7 mouse cellular contexts compared by ENCODE assay signal in the genomic region with DNA sequence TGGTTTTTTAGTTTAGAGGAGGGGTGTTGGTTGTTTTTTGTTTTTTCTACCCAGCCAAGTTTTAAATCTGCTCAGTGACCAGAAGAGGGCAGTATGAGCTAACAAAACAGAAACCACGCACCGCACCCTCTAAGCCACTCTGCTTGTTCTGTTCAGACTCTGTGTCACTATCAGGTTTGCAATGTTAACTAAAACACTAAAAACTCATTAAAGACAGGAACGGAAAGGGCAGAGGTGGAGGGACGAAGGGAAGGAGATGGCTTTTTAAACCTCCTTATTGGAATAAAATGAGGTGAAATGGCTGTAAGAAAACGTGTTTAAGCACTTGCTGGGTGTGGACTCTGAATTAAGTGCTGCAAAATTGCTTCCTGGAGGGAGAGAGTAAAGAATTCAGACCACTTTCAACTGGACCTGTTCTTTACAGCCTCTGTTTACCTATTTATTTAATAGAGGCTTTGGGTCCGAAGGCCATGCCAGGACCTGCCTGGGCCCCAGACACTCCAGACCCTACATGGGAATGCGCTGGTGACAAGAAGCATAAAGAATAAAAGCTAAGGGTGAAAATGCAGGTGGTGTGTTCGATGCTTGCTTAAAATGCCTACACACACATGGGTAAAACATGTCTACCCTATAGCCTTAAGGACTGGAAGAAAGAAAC.
A peak's percentile ranks its signal among the peaks of the same experiment; 100 is the strongest.
DNase-seq lines count a peak whose midpoint lies in the region; ATAC-seq and TF ChIP-seq lines count a peak whose summit lies in the region.

No protein-coding gene starts in this region.

- H3K27me3 ChIP-seq in ES-Bruce4 (ENCODE audit: control insufficient read depth, insufficient read depth, low read length, poor library complexity, severe bottlenecking), result no peaks in the 10 kb centered on the region
- H3K27me3 ChIP-seq in lung, postnatal 0 days (replicated peaks; ENCODE audit: insufficient read depth, low read length), result no peaks in the 10 kb centered on the region

- peak; percentile 68 for DNase-seq in adipocyte (ENCODE audit: low spot score)
- DNase-seq in embryo, embryonic 10 days (ENCODE audit: low spot score), result peak; percentile 80
- DNase-seq in heart, postnatal 10 days, result peak; percentile 47 to 64
- DNase-seq in kidney, postnatal 36 days, result peak; percentile 50 to 53
- peak; percentile 84 for DNase-seq in lung, postnatal 0 days (ENCODE audit: low spot score)
- peak; percentile 56 for DNase-seq in retina, adult 2 months (ENCODE audit: low read depth, low spot score)

- no peak overlapping the region for H3K4me2 ChIP-seq in lung, postnatal 0 days (replicated peaks; ENCODE audit: low read depth, low read length)

- TF ChIP-seq CTCF in ES-Bruce4 (IDR thresholded peaks at IDR 0.05; ENCODE audit: low read depth, low read length), result peak; percentile 46
- peak; percentile 77 for TF ChIP-seq CTCF in lung, postnatal 0 days (IDR thresholded peaks at IDR 0.05)

- no peak overlapping the region for H3K4me3 ChIP-seq in ES-Bruce4 (ENCODE audit: low read depth, low read length)
- H3K4me3 ChIP-seq in lung, postnatal 0 days (ENCODE audit: low read depth, low read length), result no peak overlapping the region

- no peak for TF ChIP-seq EP300 in ES-Bruce4 (IDR thresholded peaks at IDR 0.05; ENCODE audit: insufficient read depth, low read depth, low read length)
- TF ChIP-seq EP300 in lung, postnatal 0 days (IDR thresholded peaks at IDR 0.05), result no peak

- no peak for TF ChIP-seq POLR2A in ES-Bruce4 (IDR thresholded peaks at IDR 0.05; ENCODE audit: insufficient read depth, low read length)

- no peaks in the 10 kb centered on the region for H3K9me3 ChIP-seq in ES-Bruce4 (replicated peaks; ENCODE audit: control insufficient read depth, insufficient read depth, low read length, poor library complexity, severe bottlenecking)
- H3K9me3 ChIP-seq in lung, postnatal 0 days (ENCODE audit: low read length), result no peaks in the 10 kb centered on the region

- peak; percentile 65 for ATAC-seq in lung, postnatal 0 days

- intact Hi-C loops in heart, postnatal 10 days (cut with DNase I), result loop anchor here (1.0 to 5.0 kb wide), 5 partner anchors 277 to 667 kb away; a partner anchor contains a TSS

- no peak overlapping the region for H3K9ac ChIP-seq in ES-Bruce4 (ENCODE audit: low read depth, poor library complexity, severe bottlenecking)
- H3K9ac ChIP-seq in lung, postnatal 0 days (replicated peaks; ENCODE audit: low read depth), result no peak overlapping the region

- H3K36me3 ChIP-seq in ES-Bruce4 (ENCODE audit: control insufficient read depth, insufficient read depth, low read length, poor library complexity, severe bottlenecking), result no peaks in the 10 kb centered on the region
- H3K36me3 ChIP-seq in lung, postnatal 0 days (ENCODE audit: insufficient read depth, low read length), result no peaks in the 10 kb centered on the region

- 25% methylated on average over 8 of the region's 8 CpGs for WGBS in lung, postnatal 0 days

- no peak overlapping the region for H3K27ac ChIP-seq in ES-Bruce4 (ENCODE audit: insufficient read depth, low read length)
- no peak overlapping the region for H3K27ac ChIP-seq in lung, postnatal 0 days (ENCODE audit: low read length)

- no peaks in the 10 kb centered on the region for H3K4me1 ChIP-seq in ES-Bruce4 (ENCODE audit: control insufficient read depth, insufficient read depth, low read length)
- no peaks in the 10 kb centered on the region for H3K4me1 ChIP-seq in lung, postnatal 0 days (ENCODE audit: insufficient read depth, low read depth, low read length)
